Mouse (Mus musculus): ENCODE results near the gene Wasf2. TPM values are rescaled to one million over a fixed set of nuclear protein-coding genes. Genes with fewer than 3 reads are reported as not detected.

Wasf2 gene
- total RNA-seq, 2 experiments from 2014 or later: 37.3 to 109 TPM

- ATAC-seq (replicated peaks; ENCODE audit: poor library complexity, severe bottlenecking): peak; percentile 31
These were observed 40.3 kb downstream of the Wasf2 start for GRCm38 (mm10) chr4:133170616-133171015.

- ATAC-seq (replicated peaks; ENCODE audit: poor library complexity, severe bottlenecking): no peak
These were observed 42.1 kb downstream of the Wasf2 start for GRCm38 (mm10) chr4:133172451-133172850.

- 0 out of 2 replicates have a peak, but pooled peaks have one; percentile 10 for ATAC-seq (replicated peaks; ENCODE audit: poor library complexity, severe bottlenecking)
These were observed 44.1 kb downstream of the Wasf2 start for GRCm38 (mm10) chr4:133174361-133174760.

GRCm38 (mm10) chr4:133175274-133175673 is 45.0 kb downstream of the Wasf2 start:
- no peak for ATAC-seq (replicated peaks; ENCODE audit: poor library complexity, severe bottlenecking)

GRCm38 (mm10) chr4:133175998-133176760 is 45.9 kb downstream of the Wasf2 start:
- 0 out of 2 replicates have a peak, but pooled peaks have one; percentile 6 for ATAC-seq (replicated peaks; ENCODE audit: poor library complexity, severe bottlenecking)

GRCm38 (mm10) chr4:133176761-133177403 is 46.6 kb downstream of the Wasf2 start:
- no peak for ATAC-seq (replicated peaks; ENCODE audit: poor library complexity, severe bottlenecking)

- no peak for ATAC-seq (replicated peaks; ENCODE audit: poor library complexity, severe bottlenecking)
These were observed 48.0 kb downstream of the Wasf2 start for GRCm38 (mm10) chr4:133178305-133178704.

GRCm38 (mm10) chr4:133179258-133179657 is 49.0 kb downstream of the Wasf2 start:
- ATAC-seq (replicated peaks; ENCODE audit: poor library complexity, severe bottlenecking): no peak

GRCm38 (mm10) chr4:133182439-133183033 is 52.2 kb downstream of the Wasf2 start:
- ATAC-seq (replicated peaks; ENCODE audit: poor library complexity, severe bottlenecking): no peak

GRCm38 (mm10) chr4:133184031-133184897 is 54.0 kb downstream of the Wasf2 start:
- no peak for ATAC-seq (replicated peaks; ENCODE audit: poor library complexity, severe bottlenecking)

- no peak for ATAC-seq (replicated peaks; ENCODE audit: poor library complexity, severe bottlenecking)
These were observed 54.8 kb downstream of the Wasf2 start for GRCm38 (mm10) chr4:133184898-133185665.

- ATAC-seq (replicated peaks; ENCODE audit: poor library complexity, severe bottlenecking): no peak
These were observed 55.6 kb downstream of the Wasf2 start for GRCm38 (mm10) chr4:133185893-133186292.

- ATAC-seq (replicated peaks; ENCODE audit: poor library complexity, severe bottlenecking): no peak
These were observed 56.6 kb downstream of the Wasf2 start for GRCm38 (mm10) chr4:133186856-133187255.

GRCm38 (mm10) chr4:133189396-133189795 is 59.1 kb downstream of the Wasf2 start:
- ATAC-seq (replicated peaks; ENCODE audit: poor library complexity, severe bottlenecking): no peak

GRCm38 (mm10) chr4:133194482-133194881 is 64.2 kb downstream of the Wasf2 start:
- ATAC-seq (replicated peaks; ENCODE audit: poor library complexity, severe bottlenecking): no peak

GRCm38 (mm10) chr4:133195014-133195413 is 64.7 kb downstream of the Wasf2 start:
- ATAC-seq (replicated peaks; ENCODE audit: poor library complexity, severe bottlenecking): no peak

GRCm38 (mm10) chr4:133196136-133196535 is 65.8 kb downstream of the Wasf2 start:
- no peak for ATAC-seq (replicated peaks; ENCODE audit: poor library complexity, severe bottlenecking)

GRCm38 (mm10) chr4:133196852-133197251 is 66.5 kb downstream of the Wasf2 start:
- no peak for ATAC-seq (replicated peaks; ENCODE audit: poor library complexity, severe bottlenecking)

GRCm38 (mm10) chr4:133197355-133197754 is 67.0 kb downstream of the Wasf2 start:
- ATAC-seq (replicated peaks; ENCODE audit: poor library complexity, severe bottlenecking): no peak
